Mouse (Mus musculus) neural tube, embryonic 14.5 days (tissue): ENCODE measurements around the gene Hmga1. TPM values are rescaled to one million over a fixed set of nuclear protein-coding genes. Genes with fewer than 3 reads are reported as not detected.

Experiments
- ATAC-seq: fragments of 200-750 bp; cut with Nextera tagmentation; 2 replicates; pipeline ENCODE4 v1.8.0; 2017; ENCODE audit warnings: low read depth, mild to moderate bottlenecking, moderate TSS enrichment, moderate library complexity
- H3K27ac ChIP-seq: fragments of 300-500 bp; sonication (generic); 2 replicates; pipeline ENCODE4 v1.5.1; 2014; ENCODE audit warnings: low read depth, mild to moderate bottlenecking, control low read depth, low read length, moderate library complexity, mixed read lengths
- H3K27me3 ChIP-seq: fragments of 300-500 bp; sonication (generic); 2 replicates; pipeline ENCODE4 v1.6.1; 2014; ENCODE audit warnings: low read length; ENCODE audit not compliant: control insufficient read depth, insufficient read depth
- H3K36me3 ChIP-seq: fragments of 300-500 bp; sonication (generic); 2 replicates; pipeline ENCODE4 v1.6.1; 2014; ENCODE audit warnings: low read length, mixed read lengths; ENCODE audit not compliant: control insufficient read depth, insufficient read depth
- H3K4me1 ChIP-seq: fragments of 300-500 bp; sonication (generic); 2 replicates; pipeline ENCODE4 v1.6.1; 2014; ENCODE audit warnings: low read length; ENCODE audit not compliant: control insufficient read depth, insufficient read depth
- H3K4me2 ChIP-seq: fragments of 300-500 bp; sonication (generic); 2 replicates; pipeline ENCODE4 v1.6.1; 2014; ENCODE audit warnings: mild to moderate bottlenecking, low read depth, low read length, control low read depth
- H3K4me3 ChIP-seq: fragments of 300-500 bp; sonication (generic); 2 replicates; pipeline ENCODE4 v1.5.1; 2014; ENCODE audit warnings: low read depth, low read length, control low read depth, mixed read lengths
- H3K9ac ChIP-seq: fragments of 300-500 bp; sonication (generic); replicated peaks from 2 replicates; pipeline ENCODE4 v1.6.1; 2014; ENCODE audit warnings: low read depth, mild to moderate bottlenecking, control low read depth, low read length, mixed read lengths
- H3K9me3 ChIP-seq: fragments of 300-500 bp; sonication (generic); 2 replicates; pipeline ENCODE4 v1.6.1; 2016; ENCODE audit warnings: low read length; ENCODE audit not compliant: control insufficient read depth
- WGBS: fragments of 180-500 bp; shearing (Covaris S2); extraction: QIAGEN DNeasy Blood & Tissue Kit; methylation state at CpG from one replicate; pipeline ENCODE4 v1.1.7; 2014; 5-methylcytosine and 5-hydroxymethylcytosine counted together
- polyA plus RNA-seq: library from polyadenylated mRNA; unstranded; fragments of >200 nt; fragmentation: Nextera tagmentation; extraction: Ambion mirVana; gene quantifications from 2 replicates; pipeline ENCODE4 v1.2.1, GENCODE M21; 2014

Hmga1 gene
- polyA plus RNA-seq, 1 experiment from 2014 or later = 141 TPM

DNA sequence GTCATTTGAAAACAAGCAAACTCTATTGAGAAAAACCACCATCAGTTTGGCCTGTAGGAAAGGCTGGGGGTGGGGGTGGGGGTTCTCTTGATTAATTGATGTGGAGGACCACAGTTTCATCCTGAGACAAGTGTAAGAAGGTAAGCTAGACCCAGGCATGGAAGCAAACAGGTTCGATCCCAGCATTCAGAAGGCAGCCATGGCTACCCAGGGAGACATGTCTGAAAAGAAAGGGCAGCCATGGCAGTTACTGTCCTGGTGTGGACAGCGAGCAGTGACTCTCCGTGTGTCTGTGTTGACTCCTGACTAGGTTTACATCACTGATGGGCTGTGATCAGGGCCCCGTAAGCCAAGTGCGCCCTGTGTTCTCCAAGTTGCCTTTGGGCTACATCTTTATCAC lies 35.0 kb upstream of the Hmga1 start, which contains the start of gene Grm4:
Gene Grm4, minus strand, starts transcription at position 101 of the 400 bp plus-strand sequence.
- ATAC-seq = no peak
- WGBS = 78% methylated on average over 5 of the region's 5 CpGs

GRCm38 (mm10) chr17:27523121-27523520 lies 33.2 kb upstream of the Hmga1 start:
- Histone ChIP-seq H3K4me2 (no peak overlapping the region), H3K36me3 (no peaks in the 10 kb centered on the region), H3K27me3 (peaks cover 3% of the 10 kb centered on the region; the same call in 1 of the 2 replicates), H3K4me1 (peaks cover 4% of the 10 kb centered on the region; the same call in 1 of the 2 replicates), H3K9ac (no peak overlapping the region), H3K27ac (no peak overlapping the region), H3K9me3 (no peaks in the 10 kb centered on the region), H3K4me3 (no peak overlapping the region)
- no peak for ATAC-seq
- 54% methylated on average over 7 of the region's 7 CpGs for WGBS

More for the DNA sequence above, 35.0 kb upstream of the Hmga1 start, which contains the start of gene Grm4:
- Histone ChIP-seq H3K9me3 (no peaks in the 10 kb centered on the region), H3K27ac (no peak within 1 kb of the TSS), H3K36me3 (no peaks in the 10 kb centered on the region), H3K4me1 (peaks cover 4% of the 10 kb centered on the region; the same call in 1 of the 2 replicates), H3K9ac (0 out of 2 replicates have a peak within 1 kb of the TSS, but pooled peaks have one; percentile 21), H3K27me3 (peaks cover 3% of the 10 kb centered on the region; the same call in 1 of the 2 replicates), H3K4me3 (no peak within 1 kb of the TSS), H3K4me2 (peak within 1 kb of the TSS; percentile 30; the same call in 1 of the 2 replicates)

DNA sequence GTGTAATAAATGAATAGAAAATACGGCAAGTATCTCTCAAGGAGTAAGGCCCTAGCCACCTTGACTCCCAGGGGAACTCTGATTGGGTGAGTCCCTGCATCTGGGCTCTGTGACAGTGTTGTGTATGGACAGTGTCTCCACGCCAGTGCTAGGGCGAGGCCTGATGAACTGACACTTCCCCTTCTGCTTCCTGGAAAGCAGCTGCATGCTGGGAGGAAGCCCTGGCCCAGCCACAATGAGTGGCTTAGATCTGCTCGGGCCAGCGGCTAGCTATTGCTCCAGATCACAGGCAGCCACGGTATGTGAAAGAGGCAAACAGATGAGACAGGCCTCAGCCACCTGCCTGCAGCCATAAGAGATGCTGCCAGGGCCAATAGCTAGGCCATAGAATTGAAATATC lies 29.1 kb upstream of the Hmga1 start:
- H3K4me2 ChIP-seq = no peak overlapping the region
- H3K4me1 ChIP-seq = no peaks in the 10 kb centered on the region
- H3K27me3 ChIP-seq = no peaks in the 10 kb centered on the region
- H3K36me3 ChIP-seq = no peaks in the 10 kb centered on the region
- H3K27ac ChIP-seq = no peak overlapping the region
- ATAC-seq = no peak
- WGBS = 76% methylated on average over 6 of the region's 6 CpGs
- no peak overlapping the region for H3K9ac ChIP-seq
- H3K4me3 ChIP-seq = no peak overlapping the region
- no peaks in the 10 kb centered on the region for H3K9me3 ChIP-seq

GRCm38 (mm10) chr17:27528030-27528429 lies 28.3 kb upstream of the Hmga1 start:
- WGBS = 54% methylated on average over 8 of the region's 8 CpGs
- H3K9me3 ChIP-seq = no peaks in the 10 kb centered on the region
- no peak overlapping the region for H3K4me3 ChIP-seq
- no peak overlapping the region for H3K4me2 ChIP-seq
- no peak overlapping the region for H3K9ac ChIP-seq
- no peak for ATAC-seq
- H3K36me3 ChIP-seq = no peaks in the 10 kb centered on the region
- H3K27me3 ChIP-seq = no peaks in the 10 kb centered on the region
- no peaks in the 10 kb centered on the region for H3K4me1 ChIP-seq
- H3K27ac ChIP-seq = no peak overlapping the region

DNA sequence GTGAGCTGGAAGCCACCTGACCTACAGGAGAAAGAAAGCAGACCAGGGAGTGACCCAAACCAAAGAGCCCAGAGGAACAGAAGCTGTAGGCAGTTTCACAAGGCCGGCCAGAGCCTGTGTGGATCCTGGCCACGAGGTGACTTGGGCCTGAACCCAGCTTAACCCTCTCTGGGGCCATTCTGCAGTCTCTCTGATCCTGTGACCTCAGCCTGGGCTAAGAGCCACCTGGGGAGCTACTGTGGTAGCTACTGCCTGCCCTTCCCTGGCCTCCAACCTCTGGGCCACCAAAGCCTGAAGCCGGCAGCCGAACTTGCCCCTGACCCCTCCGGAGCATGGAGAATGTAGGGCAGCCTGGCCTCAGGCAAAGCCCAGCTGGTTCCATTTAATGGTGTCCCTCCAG lies 27.5 kb upstream of the Hmga1 start:
- no peak overlapping the region for H3K9ac ChIP-seq
- H3K9me3 ChIP-seq = no peaks in the 10 kb centered on the region
- no peak overlapping the region for H3K27ac ChIP-seq
- ATAC-seq = no peak
- H3K4me3 ChIP-seq = no peak overlapping the region
- H3K36me3 ChIP-seq = no peaks in the 10 kb centered on the region
- no peak overlapping the region for H3K4me2 ChIP-seq
- H3K4me1 ChIP-seq = no peaks in the 10 kb centered on the region
- 89% methylated on average over 5 of the region's 5 CpGs for WGBS
- H3K27me3 ChIP-seq = no peaks in the 10 kb centered on the region

DNA sequence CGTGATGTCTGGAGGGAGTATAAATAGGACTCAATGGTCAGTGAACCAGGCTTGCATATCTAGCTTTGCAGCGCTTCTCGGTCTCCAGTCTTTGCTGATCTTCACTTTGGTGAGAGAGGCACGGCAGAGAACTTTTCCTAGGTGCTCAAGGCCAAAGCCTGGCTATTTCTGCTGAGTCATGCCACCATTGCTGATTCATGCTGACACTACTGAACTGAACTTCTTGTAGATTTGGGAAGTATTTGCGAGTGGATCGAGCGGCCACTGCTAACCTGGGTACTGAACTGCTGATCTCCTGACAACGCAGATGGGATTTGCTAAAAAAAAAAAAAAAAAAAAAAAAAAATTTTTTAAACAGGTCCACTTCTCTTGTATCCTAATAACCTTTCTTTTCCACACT lies 24.2 kb upstream of the Hmga1 start:
- no peak overlapping the region for H3K4me2 ChIP-seq
- ATAC-seq = no peak
- H3K36me3 ChIP-seq = no peaks in the 10 kb centered on the region
- H3K4me1 ChIP-seq = no peaks in the 10 kb centered on the region
- WGBS = 93% methylated on average over 8 of the region's 8 CpGs
- no peak overlapping the region for H3K9ac ChIP-seq
- no peaks in the 10 kb centered on the region for H3K27me3 ChIP-seq
- H3K9me3 ChIP-seq = no peaks in the 10 kb centered on the region
- no peak overlapping the region for H3K27ac ChIP-seq
- no peak overlapping the region for H3K4me3 ChIP-seq

DNA sequence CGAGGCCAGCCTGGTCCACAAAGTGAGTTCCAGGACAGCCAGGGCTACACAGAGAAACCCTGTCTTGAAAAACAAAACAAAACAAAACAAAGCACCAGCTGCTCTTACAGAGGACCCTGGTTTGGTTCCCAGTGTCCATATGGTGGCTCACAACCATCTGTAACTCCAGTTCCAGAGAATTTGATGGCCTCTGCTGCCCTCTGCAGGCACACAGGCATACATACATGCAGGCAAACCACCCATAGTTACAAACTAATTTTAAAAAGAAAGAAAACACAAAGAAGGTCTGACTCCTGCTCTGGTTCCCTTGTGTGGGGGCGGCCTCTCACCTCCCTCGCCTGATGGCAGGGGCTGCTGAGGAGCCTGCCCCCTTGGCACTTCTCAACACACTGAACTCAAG lies 22.9 kb upstream of the Hmga1 start:
- Histone ChIP-seq H3K9me3 (no peaks in the 10 kb centered on the region), H3K9ac (no peak overlapping the region), H3K4me3 (no peak overlapping the region), H3K27me3 (no peaks in the 10 kb centered on the region), H3K4me1 (no peaks in the 10 kb centered on the region), H3K4me2 (no peak overlapping the region), H3K36me3 (no peaks in the 10 kb centered on the region), H3K27ac (no peak overlapping the region)
- WGBS = 86% methylated on average over 3 of the region's 3 CpGs
- ATAC-seq = no peak

GRCm38 (mm10) chr17:27534718-27535117 lies 21.6 kb upstream of the Hmga1 start:
- H3K9ac ChIP-seq = no peak overlapping the region
- no peaks in the 10 kb centered on the region for H3K27me3 ChIP-seq
- no peaks in the 10 kb centered on the region for H3K9me3 ChIP-seq
- no peaks in the 10 kb centered on the region for H3K4me1 ChIP-seq
- H3K36me3 ChIP-seq = no peaks in the 10 kb centered on the region
- no peak overlapping the region for H3K4me3 ChIP-seq
- 4% methylated on average over 10 of the region's 10 CpGs for WGBS
- 0 out of 2 replicates have a peak, but pooled peaks have one; percentile 60 for ATAC-seq
- H3K4me2 ChIP-seq = no peak overlapping the region
- no peak overlapping the region for H3K27ac ChIP-seq

DNA sequence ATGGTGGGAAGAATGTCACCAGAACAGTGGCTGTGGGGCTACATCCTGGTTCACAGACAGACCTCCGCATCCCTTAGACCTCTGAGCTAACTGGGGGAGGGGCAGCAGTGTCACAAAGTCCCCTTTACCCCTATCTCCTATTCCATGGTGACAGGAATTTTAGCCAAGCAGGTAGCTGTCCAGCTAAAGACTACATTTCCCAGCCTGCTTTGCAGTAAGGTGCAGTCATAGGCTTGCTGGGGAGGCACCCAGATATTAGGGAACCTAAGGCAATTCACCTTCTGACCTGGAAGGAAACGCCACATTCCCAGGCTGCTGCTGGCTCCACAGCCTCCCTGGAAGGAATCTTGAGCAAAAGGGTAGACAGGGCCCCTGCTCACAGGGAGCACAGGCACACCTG lies 15.0 kb upstream of the Hmga1 start:
- ATAC-seq = no peak
- WGBS = 77% methylated on average over 2 of the region's 2 CpGs
- no peaks in the 10 kb centered on the region for H3K4me1 ChIP-seq

More for the DNA sequence above, 15.0 kb upstream of the Hmga1 start:
- H3K4me2 ChIP-seq = no peak overlapping the region
- H3K27ac ChIP-seq = no peak overlapping the region
- no peaks in the 10 kb centered on the region for H3K27me3 ChIP-seq
- no peaks in the 10 kb centered on the region for H3K9me3 ChIP-seq
- H3K36me3 ChIP-seq = no peaks in the 10 kb centered on the region
- H3K9ac ChIP-seq = no peak overlapping the region
- H3K4me3 ChIP-seq = no peak overlapping the region
